Comparison of ENCODE assay signal across 8 mouse cellular contexts in the genomic region with DNA sequence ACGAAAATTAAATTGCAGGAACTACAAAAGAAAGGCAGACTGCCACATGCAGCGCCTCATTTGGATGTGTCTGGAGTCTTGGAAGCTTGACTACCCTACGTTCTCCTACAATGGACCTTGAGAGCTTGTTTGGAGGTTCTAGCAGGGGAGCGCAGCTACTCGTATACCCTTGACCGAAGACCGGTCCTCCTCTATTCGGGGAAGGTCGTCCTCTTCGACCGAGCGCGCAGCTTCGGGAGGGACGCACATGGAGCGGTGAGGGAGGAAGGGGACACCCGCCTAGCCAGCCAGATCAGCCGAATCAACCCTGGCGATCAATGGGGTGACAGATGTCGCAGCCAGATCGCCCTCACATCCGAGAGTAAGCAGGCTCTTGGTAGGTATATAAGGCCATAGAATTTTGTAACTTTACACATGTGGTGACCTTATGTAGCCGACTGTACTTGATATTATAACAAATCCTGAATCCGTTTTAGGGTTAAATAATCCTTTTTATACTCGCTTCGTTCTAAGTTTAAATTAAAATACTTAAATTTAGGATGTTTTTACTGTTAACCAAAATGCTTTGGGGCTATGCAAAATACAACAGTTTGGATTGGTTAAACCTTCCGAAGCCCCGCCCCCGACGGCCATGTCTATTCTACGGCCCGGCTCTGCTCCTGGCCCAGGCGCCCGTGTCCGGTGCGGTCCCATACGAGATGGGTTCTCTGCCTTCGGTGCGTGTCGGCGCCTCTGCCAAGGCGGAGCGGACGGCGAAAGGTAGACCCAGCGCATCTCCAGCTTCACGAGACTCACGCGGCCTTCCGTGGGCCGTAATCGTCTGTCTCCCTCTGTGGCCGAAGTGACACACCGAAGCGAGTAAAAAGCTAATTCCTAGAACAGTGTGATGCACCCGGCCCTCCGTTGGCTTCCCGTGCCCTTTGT. TPM values are rescaled to one million over a fixed set of nuclear protein-coding genes. Genes with fewer than 3 reads are reported as not detected.
DNase-seq lines count a peak whose midpoint lies in the region; ATAC-seq lines count a peak whose summit lies in the region.

No protein-coding gene starts in this region.

- H3K79me2 ChIP-seq in macrophage (ENCODE audit: inconsistent target) = no peaks in the 10 kb centered on the region

- H3K4me1 ChIP-seq in hindbrain, embryonic 16.5 days (ENCODE audit: control insufficient read depth, insufficient read depth, low read depth, low read length) = peaks cover 6% of the 10 kb centered on the region

- peak; percentile 90 for DNase-seq in T-cell, adult 2 months (ENCODE audit: low spot score)
- peak; percentile 90 to 96 for DNase-seq in cerebellum, postnatal 4 days (ENCODE audit: low spot score in 2 of 2)
- DNase-seq in gastrocnemius, adult 18-20 months (ENCODE audit: low spot score) = peak; percentile 94
- peak; percentile 94 to 95 for DNase-seq in left cerebral cortex, adult 18-20 months (ENCODE audit: low spot score in 2 of 2)
- DNase-seq in right cerebral cortex, adult 18-20 months = peak; percentile 96
- peak; percentile 81 for DNase-seq in urinary bladder, postnatal 10 days (ENCODE audit: low spot score)

- H3K27me3 ChIP-seq in hindbrain, embryonic 16.5 days (replicated peaks; ENCODE audit: control insufficient read depth, insufficient read depth, low read length) = no peaks in the 10 kb centered on the region

- peak overlapping the region; percentile 83 for H3K9ac ChIP-seq in hindbrain, embryonic 16.5 days (ENCODE audit: low read depth, low read length)

- peak overlapping the region; percentile 97 for H3K27ac ChIP-seq in hindbrain, embryonic 16.5 days (ENCODE audit: low read depth, low read length)
- peak overlapping the region; percentile 71 for H3K27ac ChIP-seq in macrophage

- H3K36me3 ChIP-seq in hindbrain, embryonic 16.5 days (ENCODE audit: control insufficient read depth, insufficient read depth, low read length) = no peaks in the 10 kb centered on the region
- no peaks in the 10 kb centered on the region for H3K36me3 ChIP-seq in macrophage (ENCODE audit: inconsistent target)

- no peaks in the 10 kb centered on the region for H3K9me3 ChIP-seq in hindbrain, embryonic 16.5 days (ENCODE audit: control insufficient read depth, low read length)

- ATAC-seq in hindbrain, embryonic 16.5 days = peak; percentile 98

- H3K4me3 ChIP-seq in hindbrain, embryonic 16.5 days (ENCODE audit: low read length) = peak overlapping the region; percentile 68
- peak overlapping the region; percentile 72 for H3K4me3 ChIP-seq in macrophage (ENCODE audit: inconsistent target)

- under 1% methylated on average over 47 of the region's 58 CpGs for WGBS in hindbrain, embryonic 16.5 days
- WGBS in macrophage (ENCODE audit: missing documents) = under 1% methylated on average over 48 of the region's 58 CpGs

- H3K4me2 ChIP-seq in hindbrain, embryonic 16.5 days (ENCODE audit: low read length) = peak overlapping the region; percentile 70

RNA-seq across cellular contexts. Expression of gene Gsta4, which starts 7.0 kb away (rescaled TPM):
- total RNA-seq in gastrocnemius, adult 18-20 months (2021) = 10 to 100 TPM; 22.0 to 23.9 TPM
- polyA plus RNA-seq in hindbrain, embryonic 16.5 days (2015; fragmentation: Nextera tagmentation; extraction: Ambion mirVana) = 28.5 and 30.6 TPM in 2 replicates
- total RNA-seq in left cerebral cortex, adult 18-20 months (2021) = 10 to 100 TPM; 38.5 to 45.8 TPM
- 1 to 10 TPM in 1 of 26 experiments, not detected in 25; 4.4 TPM for total RNA-seq in macrophage (2018; cell fraction: chromatin; rRNA removed)
- under 1 TPM in 1 of 26 experiments, not detected in 25; 0.11 TPM for total RNA-seq in macrophage (2018; cell fraction: cytosol; rRNA removed)
- not detected for total RNA-seq in macrophage (2018; cell fraction: nucleus; rRNA removed)
- not detected in 3 replicates for polyA plus RNA-seq in macrophage (2018)

RNA-seq across cellular contexts. Expression of gene Gsta1, which starts 54.9 kb away (rescaled TPM):
- not detected for total RNA-seq in gastrocnemius, adult 18-20 months (2021)
- not detected in 2 replicates for polyA plus RNA-seq in hindbrain, embryonic 16.5 days (2015; fragmentation: Nextera tagmentation; extraction: Ambion mirVana)
- not detected for total RNA-seq in left cerebral cortex, adult 18-20 months (2021)
- not detected for total RNA-seq in macrophage (2018; cell fraction: chromatin; rRNA removed)
- total RNA-seq in macrophage (2018; cell fraction: cytosol; rRNA removed) = not detected
- total RNA-seq in macrophage (2018; cell fraction: nucleus; rRNA removed) = not detected
- not detected in 3 replicates for polyA plus RNA-seq in macrophage (2018)

Comparison
In these comparisons a context has a peak if more than half of its experiments do, and no peak if none do; other contexts are left out.
1. Peak in every context shown above with its lines: DNase-seq, ATAC-seq, H3K4me3 ChIP-seq and H3K27ac ChIP-seq.